Mouse (Mus musculus) lung, adult 18-20 months (tissue): ENCODE measurements around the gene Evpl.
"Not testable (repeated sequence)": the region's sequence is repeated elsewhere in the genome, so short reads cannot be mapped to it uniquely, and the experiment has no call there.

Source experiments
- DNase-seq, 2 experiments: peaks; one replicate each; pipeline ENCODE4 v3.0.0; 2022; ENCODE audit warnings: mixed read lengths in 2 of 2

Evpl gene

DNA sequence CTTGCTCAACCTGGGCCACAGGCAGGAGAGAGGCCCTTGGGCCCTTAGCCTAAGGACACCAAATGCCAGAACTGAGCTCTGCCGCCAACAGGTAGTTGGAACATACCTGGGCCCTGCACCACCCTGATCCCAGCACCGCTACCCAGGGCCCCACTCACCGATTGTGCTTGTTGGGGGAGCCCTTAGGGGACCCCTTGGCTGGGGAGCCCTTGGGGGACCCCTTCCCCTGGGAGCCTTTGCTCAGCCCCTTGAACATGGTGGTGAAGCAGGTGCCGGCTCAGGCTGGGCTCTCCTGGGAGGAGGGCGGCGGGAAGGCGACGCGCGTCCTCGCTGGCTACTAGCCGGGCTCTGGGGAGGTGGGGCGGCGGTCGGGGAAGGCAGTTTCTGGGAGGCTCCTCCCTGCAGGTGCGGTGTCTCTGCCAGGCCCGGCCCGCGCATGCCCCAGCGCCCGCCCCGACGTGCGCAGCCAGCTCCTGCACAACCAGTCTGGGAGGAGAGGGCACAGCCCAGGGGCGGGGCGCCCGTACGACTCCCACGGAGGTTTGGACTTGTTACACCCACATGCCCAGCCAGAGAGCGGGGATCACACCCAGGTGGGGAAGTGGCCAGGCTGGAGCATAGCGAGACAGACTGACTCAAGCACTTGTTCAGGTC is at the start of gene Evpl:
Gene Evpl, minus strand, starts transcription at position 336 of the 654 bp plus-strand sequence.
- peak; percentile 94 to 96 for DNase-seq

- DNase-seq = no peak
Measured at GRCm38 (mm10) chr11:116287351-116287750, 49.5 kb upstream of the Evpl start.

DNA sequence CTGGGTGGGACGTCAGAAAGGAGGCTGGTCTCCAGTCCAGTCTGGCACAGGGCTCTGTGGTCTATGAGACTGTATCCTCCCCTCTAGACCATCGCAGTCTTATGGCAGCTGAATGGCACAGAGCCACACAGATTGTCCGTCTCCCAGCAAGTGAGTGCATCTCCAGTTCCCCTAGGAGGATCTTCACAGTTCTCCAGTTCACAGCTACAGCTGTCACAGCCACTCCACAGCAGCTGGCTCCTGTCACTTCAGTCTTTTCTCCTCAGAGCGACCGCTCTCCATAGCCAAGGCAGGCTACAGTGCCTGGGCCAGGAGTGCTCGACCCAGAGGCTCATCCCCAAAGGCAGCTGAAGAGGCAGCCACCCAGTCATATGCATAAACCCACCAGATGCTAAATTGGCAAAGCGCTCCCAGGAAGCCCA is 47.9 kb upstream of the Evpl start:
- no peak for DNase-seq

DNA sequence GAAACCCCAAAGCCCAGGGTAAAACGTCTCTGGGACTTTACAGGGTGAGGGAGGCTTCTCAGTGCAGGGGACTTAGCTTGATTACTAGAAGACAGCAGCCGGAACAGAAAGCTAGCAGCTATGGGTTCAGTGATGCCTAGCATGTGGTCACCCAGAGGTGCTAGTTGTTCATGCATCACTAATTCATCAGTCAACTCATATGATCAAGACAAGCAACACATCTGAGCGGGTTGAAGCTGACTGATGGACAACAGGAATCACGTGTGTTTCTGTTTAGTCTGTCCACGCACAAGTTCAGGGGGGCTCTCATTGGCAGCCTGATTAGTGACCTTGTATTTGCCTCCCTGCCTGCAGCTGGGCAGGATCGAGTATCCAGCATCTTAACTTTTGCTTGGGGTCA is 46.1 kb upstream of the Evpl start:
- DNase-seq = no peak

- DNase-seq = no peak
Measured at GRCm38 (mm10) chr11:116282912-116283521, 45.1 kb upstream of the Evpl start.

- DNase-seq = no peak
Measured at GRCm38 (mm10) chr11:116282089-116282488, 44.2 kb upstream of the Evpl start.

- DNase-seq = no peak
Measured at GRCm38 (mm10) chr11:116281671-116282070, 43.8 kb upstream of the Evpl start.

DNA sequence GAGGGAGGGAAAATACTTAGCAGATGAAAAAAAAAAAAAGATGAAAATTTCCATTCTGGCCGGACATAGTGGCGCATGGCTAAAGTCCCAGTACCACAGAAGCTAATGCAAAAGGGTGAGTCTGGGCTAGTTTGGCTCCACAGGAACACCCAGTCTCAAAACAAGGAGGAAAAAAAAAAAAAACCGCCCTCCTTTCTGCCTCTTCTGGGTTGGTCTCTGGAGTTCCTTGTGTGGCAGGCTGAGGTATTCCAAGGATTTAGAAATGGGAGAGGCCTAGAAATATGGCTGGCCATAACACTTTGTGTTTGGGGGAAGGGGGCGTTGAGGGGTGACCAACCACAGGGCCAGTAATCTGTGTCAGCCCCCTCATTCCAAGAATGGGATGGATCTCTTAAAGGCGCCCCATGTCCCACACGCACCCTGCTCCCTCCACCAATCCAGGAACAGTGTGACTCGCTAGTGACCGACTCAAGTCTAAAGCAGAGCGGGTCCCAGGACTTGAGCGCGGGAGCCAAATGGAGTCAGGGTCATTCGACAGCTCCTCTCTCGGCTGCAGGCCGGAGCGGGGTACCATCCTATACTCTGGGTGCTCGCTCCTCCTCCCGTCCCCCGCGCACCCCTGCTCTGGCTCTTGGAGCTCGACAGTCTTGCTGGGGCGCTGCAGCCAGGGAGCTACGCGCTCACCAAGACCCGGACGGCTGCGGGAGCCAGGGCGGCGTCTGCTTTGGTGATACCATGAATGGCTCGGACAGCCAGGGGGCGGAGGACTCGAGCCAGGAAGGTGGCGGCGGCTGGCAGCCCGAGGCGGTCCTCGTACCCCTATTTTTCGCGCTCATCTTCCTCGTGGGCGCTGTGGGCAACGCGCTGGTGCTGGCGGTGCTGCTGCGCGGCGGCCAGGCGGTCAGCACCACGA is 43.1 kb upstream of the Evpl start, which contains the start of gene Galr2:
Gene Galr2, plus strand, starts transcription at position 189 of the 913 bp plus-strand sequence.
- DNase-seq = no peak

DNA sequence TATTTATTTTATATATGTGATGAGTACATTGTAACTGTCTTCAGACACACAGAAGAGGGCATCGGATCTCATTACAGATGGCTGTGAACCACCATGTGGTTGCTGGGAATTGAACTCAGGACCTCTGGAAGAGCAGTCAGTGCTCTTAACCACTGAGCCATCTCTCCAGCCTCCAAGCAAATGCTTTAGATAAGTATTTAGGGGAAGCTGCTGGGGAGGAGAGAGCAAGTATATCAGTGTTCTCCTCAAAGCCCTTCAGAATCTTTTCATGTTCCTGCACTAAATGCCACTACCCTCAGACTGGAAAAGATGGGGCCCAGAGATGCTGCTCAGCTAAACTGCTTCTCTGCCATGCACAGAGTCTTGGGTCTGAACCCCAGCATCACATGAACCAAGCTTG is 39.3 kb upstream of the Evpl start:
- DNase-seq = not testable (repeated sequence)

GRCm38 (mm10) chr11:116274045-116274666 is 36.3 kb upstream of the Evpl start, which contains the start of gene Srp68:
Gene Srp68 (minus strand): TSS chr11:116274217.
- peak; percentile 92 to 94 for DNase-seq

DNA sequence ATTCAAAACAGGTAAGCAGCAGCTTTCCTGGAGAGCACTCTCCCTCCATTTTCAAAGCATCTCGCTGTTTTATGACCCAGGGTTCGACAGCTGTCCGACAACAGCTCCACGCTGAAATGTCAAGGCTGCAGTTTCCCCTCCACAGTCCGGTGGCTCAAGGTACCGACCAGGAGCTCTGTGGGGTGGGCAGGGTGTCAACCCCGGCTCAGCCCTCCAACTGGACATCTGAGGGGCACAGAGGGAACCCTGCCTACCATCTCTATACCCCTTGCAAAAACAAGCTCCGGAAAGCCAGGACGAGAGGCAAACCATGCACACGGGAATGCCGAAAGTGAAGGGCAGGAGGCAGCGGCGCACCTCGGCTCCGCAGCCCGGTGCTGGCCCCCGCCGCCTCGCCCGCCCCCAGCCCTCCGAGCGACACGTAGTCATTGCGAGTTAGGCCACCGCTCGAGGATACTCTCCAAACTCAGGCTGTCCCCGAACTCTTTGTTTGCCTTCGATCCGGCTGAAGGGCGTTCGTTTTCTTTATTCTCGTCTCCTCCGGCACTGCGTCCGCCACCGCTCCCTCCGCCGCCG is 35.7 kb upstream of the Evpl start:
- DNase-seq = no peak

DNA sequence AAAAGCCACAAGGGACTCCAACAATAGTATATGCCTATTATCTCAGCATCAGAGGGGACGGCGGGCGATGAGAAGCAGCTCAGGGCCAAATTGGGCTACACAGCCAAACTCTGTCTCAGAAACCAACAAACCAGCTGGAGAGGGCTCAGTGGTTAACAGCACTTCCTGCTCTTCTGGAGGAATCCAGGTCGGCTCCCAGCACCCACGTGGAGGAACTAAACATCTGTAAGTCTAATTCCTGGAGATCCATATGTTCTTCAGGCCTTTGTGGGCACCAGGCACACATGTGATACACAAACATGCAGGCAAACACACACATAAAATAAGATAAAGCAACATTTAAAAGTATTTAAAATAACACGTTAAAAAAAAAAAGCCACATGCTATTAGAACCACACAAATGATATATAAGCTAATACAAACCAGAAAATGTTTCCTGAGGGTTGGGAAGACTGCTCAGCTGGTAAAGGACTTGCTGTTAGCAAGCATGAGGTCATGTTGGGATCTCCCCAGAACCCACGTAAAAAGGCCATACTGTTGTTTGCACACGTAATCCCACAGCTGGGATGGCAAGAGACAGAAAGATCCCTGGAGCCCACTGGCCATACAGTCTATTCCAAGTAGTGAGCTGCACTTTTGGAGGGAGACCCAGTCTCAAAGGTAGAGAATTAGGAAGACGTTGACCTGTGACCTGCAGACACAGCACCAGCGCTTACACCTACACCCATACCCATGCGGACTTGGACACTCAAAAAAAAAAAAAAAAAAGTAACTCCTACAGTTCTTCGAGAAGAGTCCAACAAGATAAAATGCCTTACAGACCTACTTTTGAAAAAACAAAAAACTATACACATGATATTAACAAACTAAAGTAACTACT is 35.0 kb upstream of the Evpl start:
- DNase-seq = no peak

- no peak for DNase-seq
Measured at GRCm38 (mm10) chr11:116269560-116269959, 31.7 kb upstream of the Evpl start.

DNA sequence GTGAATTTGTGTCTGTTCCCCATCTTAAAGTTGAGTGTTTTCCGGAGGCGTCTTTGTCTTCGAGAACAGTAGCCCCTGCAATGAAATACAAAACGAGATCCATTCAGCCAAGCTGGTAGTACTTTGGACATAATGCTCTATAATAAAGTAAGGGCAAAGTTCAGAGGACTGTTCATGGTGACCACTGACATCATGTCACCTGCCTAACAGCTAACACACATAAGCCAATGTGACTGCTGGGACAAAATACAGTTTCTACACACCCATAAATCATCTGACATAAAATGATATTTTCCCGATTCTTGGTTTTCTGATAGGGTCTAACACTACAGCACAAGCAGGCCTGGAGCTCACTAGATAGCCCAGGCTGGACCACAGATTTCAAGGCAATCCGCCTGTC is 30.4 kb upstream of the Evpl start:
- DNase-seq = no peak

DNA sequence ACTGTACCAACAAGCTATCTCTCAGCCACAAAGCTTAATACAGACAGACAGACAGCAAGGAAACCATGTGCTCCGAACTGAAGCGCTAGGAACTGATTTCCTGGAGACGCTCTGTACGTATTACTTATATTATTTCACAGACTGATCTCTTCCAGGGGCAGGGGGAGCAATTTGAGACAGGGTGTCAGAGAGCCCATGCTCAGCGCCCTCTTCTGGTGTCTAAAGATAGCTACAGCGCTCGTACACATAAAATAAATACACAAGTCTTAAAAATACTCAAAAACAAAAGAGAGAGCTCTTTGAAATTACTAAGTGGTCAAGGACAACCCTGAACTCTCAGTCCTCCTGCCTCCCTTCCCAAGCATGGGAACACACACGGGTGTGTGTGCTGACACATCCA is 29.8 kb upstream of the Evpl start:
- no peak for DNase-seq

- no peak for DNase-seq
Measured at GRCm38 (mm10) chr11:116265850-116266249, 28.0 kb upstream of the Evpl start.

- DNase-seq = no peak
Measured at GRCm38 (mm10) chr11:116265352-116265751, 27.5 kb upstream of the Evpl start.

- DNase-seq = peak; percentile 87 to 92
Measured at GRCm38 (mm10) chr11:116260259-116260658, 22.4 kb upstream of the Evpl start.

DNA sequence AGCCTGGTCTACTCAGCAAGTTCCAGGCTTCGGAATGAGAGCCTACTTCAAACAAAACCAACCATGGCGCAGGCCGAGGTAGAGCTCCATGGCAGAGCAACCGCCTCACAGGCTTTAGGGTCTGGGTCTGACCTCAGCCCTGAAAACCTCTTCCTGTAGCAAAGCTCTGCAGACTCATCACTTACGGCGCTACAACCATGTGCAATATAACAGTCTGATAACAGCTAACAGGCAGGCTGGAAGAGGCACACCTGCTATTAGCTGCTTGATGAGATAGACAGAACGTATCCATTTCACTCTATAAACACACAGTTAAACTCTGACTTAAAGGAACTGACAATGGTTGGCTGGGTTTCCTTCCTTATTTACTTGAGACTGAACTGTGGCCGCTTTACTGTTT is 21.6 kb upstream of the Evpl start:
- no peak for DNase-seq

GRCm38 (mm10) chr11:116255982-116256675 is 18.3 kb upstream of the Evpl start:
- DNase-seq = no peak
